Mouse (Mus musculus): Measurements from ENCODE around the gene Crk.

The Crk gene

DNA sequence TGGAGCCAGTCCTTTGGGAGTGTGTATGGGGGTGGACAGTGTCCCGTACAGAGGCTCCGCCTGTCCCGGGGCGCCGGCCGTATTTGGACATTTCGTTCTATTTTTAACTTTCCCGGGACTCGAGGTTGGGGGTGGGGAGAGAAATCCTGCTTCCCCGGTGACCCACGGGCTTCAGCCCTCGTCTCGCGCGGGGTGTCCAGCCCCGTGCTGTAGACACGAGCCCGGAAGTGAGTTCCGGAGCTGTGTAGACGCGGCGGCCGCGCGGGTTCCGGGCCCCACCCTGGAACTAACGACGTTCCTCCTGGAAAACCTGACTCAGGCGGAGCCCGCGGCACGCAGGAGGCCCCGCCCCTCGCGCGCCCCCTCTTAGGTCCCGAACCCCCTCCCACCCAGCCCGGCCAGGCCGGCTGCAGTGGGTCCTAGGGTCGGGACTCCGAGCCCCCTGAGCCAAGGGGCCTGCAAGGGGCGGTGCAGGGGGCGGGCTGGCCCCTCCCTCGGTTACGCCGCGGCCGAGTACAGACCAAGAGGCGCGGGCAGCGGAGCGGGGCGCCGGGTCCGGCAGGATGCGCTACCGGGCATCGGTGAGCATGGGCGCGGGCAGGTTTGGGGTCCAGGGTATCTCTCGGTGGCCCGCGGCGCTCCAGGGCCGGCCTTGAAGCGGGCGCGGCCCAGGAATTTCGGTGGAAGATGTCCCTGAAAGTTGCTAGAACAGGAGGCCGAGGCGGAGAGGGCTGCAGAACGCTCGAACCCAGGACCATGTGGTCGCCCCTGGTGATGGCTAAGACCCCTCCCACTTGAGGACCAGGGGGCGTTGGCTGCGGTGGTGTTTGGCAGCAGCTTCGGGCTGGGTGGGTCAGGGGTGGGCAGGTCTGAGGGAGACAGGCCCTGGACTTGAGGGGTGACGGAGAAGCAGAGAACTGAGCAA, 23.2 kb upstream of the Crk start:
- in situ Hi-C loops (cut with MboI, MseI): no loop called here

- in situ Hi-C loops (cut with MboI, MseI): no loop called here
Measured at GRCm38 (mm10) chr11:75656621-75657590, 22.2 kb upstream of the Crk start.

DNA sequence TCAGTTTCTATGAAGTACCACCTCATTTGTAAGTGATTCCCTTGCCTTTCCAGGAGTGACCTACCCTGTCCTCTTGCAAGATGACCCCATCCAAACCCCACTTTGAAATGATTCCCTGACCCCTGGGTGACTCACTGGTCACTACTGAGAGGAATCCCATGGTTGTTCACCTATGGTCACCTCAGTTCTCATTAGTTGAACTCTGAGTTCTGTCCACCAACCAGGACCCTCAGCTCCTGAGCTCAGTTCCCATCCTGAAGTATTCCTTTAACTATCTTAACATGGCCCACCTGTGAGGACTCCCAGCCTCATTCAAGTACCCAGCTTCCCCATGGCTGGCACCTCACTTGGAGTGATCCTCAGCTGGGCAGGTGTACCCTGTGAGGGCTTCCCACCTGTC, 21.2 kb upstream of the Crk start:
- in situ Hi-C loops (cut with MboI, MseI): no loop called here

DNA sequence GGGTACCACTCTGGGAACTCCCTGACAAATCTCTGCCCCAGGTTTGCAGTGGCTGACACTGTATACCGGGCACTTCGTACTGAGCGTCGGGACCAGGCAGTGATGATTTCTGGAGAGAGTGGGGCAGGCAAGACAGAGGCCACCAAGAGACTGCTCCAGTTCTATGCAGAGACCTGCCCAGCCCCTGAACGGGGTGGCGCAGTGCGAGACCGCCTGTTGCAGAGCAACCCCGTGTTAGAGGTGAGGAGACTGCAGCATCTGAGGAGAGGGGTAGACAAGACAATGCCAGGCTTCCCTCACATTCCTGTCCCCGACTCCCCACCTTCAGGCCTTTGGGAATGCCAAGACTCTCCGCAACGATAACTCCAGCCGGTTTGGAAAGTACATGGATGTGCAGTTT, 20.7 kb upstream of the Crk start:
- in situ Hi-C loops (cut with MboI, MseI): no loop called here

GRCm38 (mm10) chr11:75658996-75659750, 19.9 kb upstream of the Crk start:
- in situ Hi-C loops (cut with MboI, MseI): no loop called here

- in situ Hi-C loops (cut with MboI, MseI): no loop called here
Measured at GRCm38 (mm10) chr11:75660081-75660590, 18.9 kb upstream of the Crk start.

DNA sequence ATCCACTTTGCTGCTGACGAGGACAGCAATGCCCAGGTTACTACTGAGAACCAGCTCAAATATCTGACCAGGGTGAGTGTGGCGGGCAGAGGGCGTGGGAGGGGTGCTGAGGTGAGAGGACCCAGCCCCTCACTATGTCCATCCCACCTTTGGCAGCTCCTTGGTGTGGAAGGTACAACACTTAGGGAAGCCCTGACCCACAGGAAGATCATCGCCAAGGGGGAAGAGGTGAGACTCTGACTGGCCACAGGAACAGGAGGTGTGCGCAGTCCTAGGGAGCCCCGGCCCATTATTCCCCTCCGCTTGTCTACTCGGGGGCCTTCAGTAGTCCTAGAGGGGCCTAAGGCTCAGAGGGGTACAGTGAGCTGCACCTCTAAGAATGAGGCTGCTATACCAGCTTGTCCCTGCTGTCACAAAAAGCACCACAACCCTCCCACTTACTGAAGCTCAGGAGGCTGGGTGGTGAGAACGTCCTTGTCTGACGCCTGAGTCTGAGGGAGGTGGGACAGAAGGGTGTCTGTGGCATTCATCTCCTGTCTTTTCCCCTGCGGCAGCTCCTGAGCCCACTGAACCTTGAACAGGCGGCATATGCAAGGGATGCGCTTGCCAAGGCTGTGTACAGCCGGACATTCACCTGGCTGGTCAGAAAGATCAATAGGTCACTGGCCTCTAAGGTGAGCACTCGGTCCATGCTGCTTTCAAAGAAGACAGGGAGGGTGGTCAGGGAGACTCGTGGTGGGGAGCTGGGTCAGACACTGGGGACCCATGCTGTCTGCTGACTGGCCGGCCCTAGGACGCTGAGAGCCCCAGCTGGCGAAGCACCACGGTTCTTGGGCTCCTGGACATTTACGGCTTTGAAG, 17.9 kb upstream of the Crk start:
- in situ Hi-C loops (cut with MboI, MseI): no loop called here

DNA sequence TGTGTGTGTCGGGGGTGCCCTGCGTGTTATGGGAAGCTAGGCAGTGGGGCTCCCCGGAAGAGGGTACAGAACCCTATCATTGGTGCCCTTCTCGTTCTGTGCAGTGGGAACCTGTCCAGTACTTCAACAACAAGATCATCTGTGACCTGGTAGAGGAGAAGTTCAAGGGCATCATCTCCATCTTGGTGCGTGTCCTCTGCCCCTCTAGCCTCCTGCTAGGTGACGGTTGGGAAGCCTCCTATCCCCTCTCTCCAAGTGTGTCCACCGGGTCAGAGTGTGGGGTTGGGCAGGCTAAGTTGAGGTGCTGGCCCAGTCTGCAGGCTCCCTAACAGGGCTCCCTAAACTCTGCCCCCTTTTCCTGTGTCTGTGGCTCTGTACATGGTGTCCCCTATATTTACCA, 16.9 kb upstream of the Crk start:
- in situ Hi-C loops (cut with MboI, MseI): no loop called here

DNA sequence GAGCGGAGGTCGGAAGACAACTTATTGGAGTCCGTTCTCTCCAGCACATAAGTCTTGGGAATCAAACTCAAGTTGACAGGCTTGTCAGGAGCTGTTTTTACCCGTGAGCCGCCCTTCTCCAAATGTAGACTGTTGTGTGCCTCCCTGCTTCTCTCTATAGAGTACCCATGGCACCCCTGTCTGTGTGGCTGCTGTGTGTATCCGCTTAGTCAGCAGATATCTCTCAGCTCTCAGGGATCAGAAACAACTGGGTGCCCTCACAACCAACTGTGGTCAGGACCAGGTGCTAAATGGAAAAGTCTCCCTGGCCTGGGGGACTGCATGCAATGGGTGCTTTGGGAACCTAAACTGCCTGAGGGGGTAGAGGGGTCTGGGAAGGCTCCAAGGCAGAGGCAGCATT, 12.8 kb upstream of the Crk start:
- in situ Hi-C loops (cut with MboI, MseI): no loop called here

- in situ Hi-C loops (cut with MboI, MseI): no loop called here
Measured at GRCm38 (mm10) chr11:75668621-75669020, 10.4 kb upstream of the Crk start.

DNA sequence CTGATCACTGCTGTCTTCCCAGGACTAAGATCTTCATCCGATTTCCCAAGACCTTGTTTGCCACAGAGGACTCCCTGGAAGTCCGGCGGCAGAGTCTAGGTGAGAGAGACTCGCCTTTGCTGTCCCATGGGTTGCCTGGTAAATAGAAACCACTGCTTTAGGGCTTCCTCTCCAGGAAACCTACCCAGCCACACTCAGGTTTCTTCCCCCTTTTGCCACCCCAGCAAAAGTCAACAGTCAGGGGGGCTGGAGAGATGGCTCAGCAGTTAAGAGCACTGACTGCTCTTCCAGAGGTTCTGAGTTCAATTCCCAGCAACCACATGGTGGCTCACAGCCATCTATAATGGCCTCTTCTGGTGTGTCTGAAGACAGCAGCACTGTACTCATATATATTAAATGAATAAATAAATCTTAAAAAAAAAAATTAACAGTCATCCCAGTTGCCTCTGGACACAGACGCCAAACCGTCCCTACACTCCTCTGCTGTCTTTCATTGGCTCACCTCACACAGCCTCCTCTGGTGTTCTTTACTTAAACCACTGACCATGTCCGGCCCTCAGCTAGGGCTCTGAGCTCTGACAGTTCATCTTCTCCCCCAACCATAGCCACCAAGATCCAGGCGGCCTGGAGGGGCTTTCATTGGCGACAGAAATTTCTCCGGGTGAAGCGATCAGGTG, 9.7 kb upstream of the Crk start:
- in situ Hi-C loops (cut with MboI, MseI): no loop called here

DNA sequence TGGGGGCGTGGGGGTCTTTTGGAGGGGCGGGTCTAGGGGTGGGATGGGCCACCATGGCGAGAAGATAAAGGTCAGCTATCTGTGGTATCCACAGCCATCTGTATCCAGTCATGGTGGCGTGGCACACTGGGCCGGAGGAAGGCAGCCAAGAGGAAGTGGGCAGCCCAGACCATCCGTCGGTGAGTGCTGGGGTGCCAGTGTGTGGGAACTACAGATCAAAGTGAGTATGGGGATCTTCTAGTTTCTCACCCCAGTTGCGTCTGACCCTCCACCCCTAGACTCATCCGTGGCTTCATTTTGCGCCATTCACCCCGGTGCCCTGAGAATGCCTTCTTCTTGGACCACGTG, 9.2 kb upstream of the Crk start:
- in situ Hi-C loops (cut with MboI, MseI): no loop called here

GRCm38 (mm10) chr11:75671426-75672180, 7.5 kb upstream of the Crk start:
- in situ Hi-C loops (cut with MboI, MseI): no loop called here

- in situ Hi-C loops (cut with MboI, MseI): no loop called here
Measured at GRCm38 (mm10) chr11:75673411-75673810, 5.6 kb upstream of the Crk start.

- in situ Hi-C loops (cut with MboI, MseI): no loop called here
Measured at GRCm38 (mm10) chr11:75674875-75675274, 4.2 kb upstream of the Crk start.

DNA sequence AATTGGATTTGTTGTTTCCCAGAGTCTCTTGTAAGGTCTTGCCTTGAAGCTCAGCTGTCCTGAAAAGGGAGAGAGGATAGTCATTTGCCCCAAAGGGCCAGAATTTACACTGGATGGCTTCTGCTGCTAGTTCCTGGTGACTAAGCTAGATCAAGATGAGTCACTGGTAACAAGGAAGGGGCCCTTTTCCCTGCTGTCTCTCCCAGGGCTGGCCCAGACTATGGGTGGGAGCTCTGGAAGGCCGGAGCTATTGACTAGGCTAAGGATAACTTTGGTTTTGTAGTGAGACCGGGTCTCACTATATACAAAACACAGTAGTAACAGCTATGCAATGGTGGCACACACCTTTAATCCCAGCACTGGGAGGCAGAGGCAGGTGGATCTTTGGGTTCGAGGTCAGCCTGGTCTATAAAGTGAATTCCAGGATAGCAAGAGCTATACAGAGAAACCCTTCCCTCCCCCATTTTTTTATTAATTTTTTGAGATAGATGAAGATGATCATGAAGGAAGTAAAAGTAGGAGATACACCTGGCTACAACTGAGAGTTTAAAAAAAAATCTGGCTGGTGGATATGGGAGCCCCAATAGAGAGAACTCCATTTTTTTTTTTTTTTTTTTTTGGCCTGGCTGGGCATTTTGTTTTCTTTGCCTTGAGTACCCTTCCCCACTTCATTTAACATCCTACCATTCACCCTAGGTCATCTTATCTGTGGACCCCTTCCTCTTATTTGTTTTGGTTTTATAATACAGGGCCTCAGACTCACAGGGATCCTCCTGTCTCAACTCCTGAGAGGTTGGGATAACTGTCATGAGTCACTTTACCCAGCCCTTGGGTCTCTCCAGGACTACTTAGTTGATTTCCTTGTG, 945 bp upstream of the Crk start:
- in situ Hi-C loops (cut with MboI, MseI): no loop called here

- in situ Hi-C loops (cut with MboI, MseI): no loop called here
Measured at GRCm38 (mm10) chr11:75679439-75680171, 546 bp downstream of the Crk start.

GRCm38 (mm10) chr11:75684462-75684861, 5.4 kb downstream of the Crk start:
- in situ Hi-C loops (cut with MboI, MseI): no loop called here

Data from T-helper 17 cell (primary cell).